Mouse (Mus musculus) testis, adult 2 months (tissue): ENCODE results near the gene C1galt1c1.

Experiments
- CTCF ChIP-seq: fragments of 200-500 bp; IDR thresholded peaks from 2 replicates; pipeline ENCODE4 v1.5.1; 2012; ENCODE audit warnings: low read depth, mild to moderate bottlenecking, inconsistent platforms, low read length, moderate library complexity; ENCODE audit not compliant: control insufficient read depth, insufficient read depth, insufficient replicate concordance
- POLR2A ChIP-seq: fragments of 200-500 bp; IDR thresholded peaks from 2 replicates; pipeline ENCODE4 v1.6.1; 2012; ENCODE audit warnings: low read depth, mild to moderate bottlenecking, inconsistent platforms, low read length, moderate library complexity; ENCODE audit not compliant: control insufficient read depth

DNA sequence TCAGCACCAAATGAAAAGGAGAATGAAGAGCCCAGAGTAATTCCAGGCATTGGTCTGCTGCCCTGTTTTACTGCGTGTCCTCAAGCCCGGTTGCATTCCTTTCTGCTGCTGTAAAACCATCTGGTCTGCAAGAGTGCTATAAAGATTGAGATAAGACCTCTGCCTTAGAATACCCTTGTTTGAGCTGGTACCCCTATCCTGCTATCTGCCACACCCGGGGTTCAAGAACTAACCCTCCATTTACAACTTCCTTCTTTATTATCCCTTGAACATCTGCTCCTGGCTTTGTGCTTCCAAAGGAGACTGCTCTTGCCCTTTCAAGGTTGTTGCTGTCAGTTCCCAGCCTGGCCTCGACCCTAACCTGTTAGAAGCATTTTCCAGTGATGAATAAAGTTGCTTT lies 6.5 kb upstream of the C1galt1c1 start:
- TF ChIP-seq CTCF (no peak), POLR2A (no peak)
